Mouse (Mus musculus): ENCODE data around the gene Tgfbrap1. TPM values are rescaled to one million over a fixed set of nuclear protein-coding genes. Genes with fewer than 3 reads are reported as not detected.

Tgfbrap1 gene
- polyA plus RNA-seq (2012; rRNA removed): 19.3 TPM in 2 replicates

DNA sequence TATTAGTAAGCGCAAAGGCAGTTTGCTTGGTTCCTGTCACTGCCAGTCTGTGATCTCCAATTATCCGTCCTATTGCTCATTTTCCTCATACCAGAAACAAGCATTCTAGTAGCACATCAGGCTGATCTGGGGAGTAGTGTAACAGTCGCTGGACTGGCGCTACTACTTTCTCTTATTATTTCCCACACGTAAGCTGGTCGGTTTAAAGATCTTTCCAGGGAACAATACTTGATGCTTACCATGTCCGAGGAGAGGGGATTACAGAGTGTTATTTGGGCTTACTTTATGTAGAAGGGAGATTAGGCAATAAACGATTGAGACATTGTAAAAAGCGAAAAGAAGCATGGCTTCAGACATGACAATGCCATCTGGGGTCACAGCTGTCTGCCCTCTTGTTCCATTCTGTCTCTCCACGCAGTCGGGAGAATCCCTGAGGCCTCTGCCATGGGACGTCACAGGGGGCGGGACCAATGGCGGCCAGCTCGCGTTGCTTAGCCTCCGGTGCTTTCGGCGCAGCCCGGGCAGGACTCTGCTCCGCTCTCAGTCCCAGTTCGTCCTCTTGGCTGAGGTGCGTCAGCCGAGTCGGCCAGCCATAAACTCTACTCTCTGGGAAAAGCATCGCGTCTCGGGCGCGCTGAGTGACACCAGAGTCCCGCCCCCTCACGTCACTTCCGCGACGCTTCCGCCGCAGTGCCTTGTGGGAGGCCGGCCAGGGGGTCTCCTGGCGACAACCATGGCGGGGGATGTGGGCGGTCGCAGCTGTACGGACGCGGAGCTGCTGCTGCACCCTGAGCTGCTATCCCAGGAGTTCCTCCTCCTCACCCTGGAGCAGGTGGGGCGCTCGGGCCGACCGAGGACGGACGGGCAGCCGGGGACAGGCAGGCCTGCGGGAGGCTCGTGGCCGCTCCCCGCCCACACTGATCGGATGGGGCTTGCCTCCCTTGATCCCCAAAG lies at the start of gene Tgfbrap1, which contains the start of gene AI597479:
Gene Tgfbrap1, minus strand, starts transcription at position 607 of the 954 bp plus-strand sequence.
Gene AI597479, plus strand, starts transcription at position 680 of the 954 bp plus-strand sequence.

Other genes with a start within 250 kb of the Tgfbrap1 start
- gene Mrps9, start 247.4 kb downstream of the Tgfbrap1 start, polyA plus RNA-seq (2012; rRNA removed): 19.6 and 20.5 TPM in 2 replicates
- gene Gpr45, start 145.8 kb downstream of the Tgfbrap1 start, polyA plus RNA-seq (2012; rRNA removed): 0.37 and 0.38 TPM in 2 replicates
- gene AI597479, start 73 bp upstream of the Tgfbrap1 start, polyA plus RNA-seq (2012; rRNA removed): 2.8 TPM in 2 replicates
- 32.2 and 33.6 TPM in 2 replicates for gene Fhl2, start 98.3 kb upstream of the Tgfbrap1 start, polyA plus RNA-seq (2012; rRNA removed)